Mouse (Mus musculus) erythroid progenitor cell, adult 5-6 weeks (primary cell): ENCODE data around the gene Tspan9. TPM values are rescaled to one million over a fixed set of nuclear protein-coding genes. Genes with fewer than 3 reads are reported as not detected.

Source experiments
- ATAC-seq: replicated peaks from 2 replicates; pipeline ENCODE4 v1.8.0; 2016; ENCODE audit warnings: moderate number of reproducible peaks, mild to moderate bottlenecking, moderate TSS enrichment, inconsistent platforms; ENCODE audit not compliant: poor library complexity, low FRiP score, severe bottlenecking
- total RNA-seq, 2 experiments: library from RNA; stranded (forward) in 1 of 2; stranded (reverse) in 1 of 2; fragments of 150-400 nt in 1 of 2; fragments of 186-747, 209-891 nt in 1 of 2; gene quantifications; 2 replicates each; pipeline versions ENCODE4 v1.2.3 to v1.2.4; 2015 to 2017; ENCODE audit warnings: low replicate concordance in 2 of 2

Tspan9 gene
- total RNA-seq, 2 experiments from 2014 or later = not detected

GRCm38 (mm10) chr6:128134196-128134924 is 9.0 kb downstream of the Tspan9 start:
- ATAC-seq = no peak

GRCm38 (mm10) chr6:128133679-128134191 is 9.7 kb downstream of the Tspan9 start:
- ATAC-seq = no peak

- no peak for ATAC-seq
Observed at GRCm38 (mm10) chr6:128132581-128132980, 10.8 kb downstream of the Tspan9 start.

- no peak for ATAC-seq
Observed at GRCm38 (mm10) chr6:128131390-128131789, 12.0 kb downstream of the Tspan9 start.

GRCm38 (mm10) chr6:128130686-128131085 is 12.7 kb downstream of the Tspan9 start:
- ATAC-seq = no peak

GRCm38 (mm10) chr6:128129382-128129781 is 14.0 kb downstream of the Tspan9 start:
- no peak for ATAC-seq

- ATAC-seq = no peak
Observed at GRCm38 (mm10) chr6:128127312-128127711, 16.1 kb downstream of the Tspan9 start.

GRCm38 (mm10) chr6:128126876-128127275 is 16.5 kb downstream of the Tspan9 start:
- ATAC-seq = no peak

- no peak for ATAC-seq
Observed at GRCm38 (mm10) chr6:128125464-128125863, 17.9 kb downstream of the Tspan9 start.

- ATAC-seq = no peak
Observed at GRCm38 (mm10) chr6:128124222-128124971, 19.0 kb downstream of the Tspan9 start.

- no peak for ATAC-seq
Observed at GRCm38 (mm10) chr6:128122127-128122526, 21.3 kb downstream of the Tspan9 start.

- no peak for ATAC-seq
Observed at GRCm38 (mm10) chr6:128121691-128122090, 21.7 kb downstream of the Tspan9 start.

GRCm38 (mm10) chr6:128120806-128121205 is 22.6 kb downstream of the Tspan9 start:
- no peak for ATAC-seq

GRCm38 (mm10) chr6:128118670-128119230 is 24.6 kb downstream of the Tspan9 start:
- ATAC-seq = no peak

- no peak for ATAC-seq
Observed at GRCm38 (mm10) chr6:128116836-128117542, 26.4 kb downstream of the Tspan9 start.

GRCm38 (mm10) chr6:128116344-128116743 is 27.1 kb downstream of the Tspan9 start:
- ATAC-seq = no peak

GRCm38 (mm10) chr6:128115121-128115520 is 28.3 kb downstream of the Tspan9 start:
- no peak for ATAC-seq

- no peak for ATAC-seq
Observed at GRCm38 (mm10) chr6:128112605-128113004, 30.8 kb downstream of the Tspan9 start.

GRCm38 (mm10) chr6:128111784-128112183 is 31.6 kb downstream of the Tspan9 start:
- ATAC-seq = no peak
